Mouse (Mus musculus): ENCODE results near the gene Siglecg.

DNA sequence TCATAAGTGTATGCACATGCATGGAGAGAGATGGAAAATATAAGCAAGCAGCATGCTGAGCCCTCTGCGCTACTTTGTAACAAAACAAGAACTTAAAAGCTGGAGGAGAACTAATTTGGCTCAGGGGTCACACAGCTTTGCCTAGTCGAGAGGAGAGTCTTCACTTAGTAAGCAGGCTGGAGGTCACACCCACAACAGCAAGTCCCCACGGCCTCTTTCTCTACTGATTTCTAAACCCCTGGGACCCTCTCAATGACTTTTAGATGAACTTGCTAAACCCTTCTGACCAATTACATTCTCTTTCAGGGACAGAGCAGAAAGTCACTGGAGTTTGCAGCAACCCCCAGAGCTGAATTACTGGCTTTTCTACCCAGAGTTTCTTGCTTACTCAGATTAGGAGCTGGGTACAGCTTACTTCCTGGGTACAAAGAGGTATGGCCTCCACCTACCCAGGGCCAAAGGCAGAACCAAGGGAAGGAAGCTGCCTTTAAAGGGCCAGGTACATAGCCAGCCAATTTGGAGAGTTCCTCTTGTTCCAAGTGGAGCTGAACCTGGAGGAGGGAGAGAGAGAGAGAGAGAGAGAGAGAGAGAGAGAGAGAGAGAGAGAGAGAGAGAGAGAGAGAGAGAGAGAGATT lies 16.1 kb downstream of the Siglecg start:
- TF ChIP-seq CTCF (IDR thresholded peaks at IDR 0.05; ENCODE audit: extremely low read depth, insufficient read length, insufficient replicate concordance, low read depth, low read length): no peak
- no peak for TF ChIP-seq POLR2A (IDR thresholded peaks at IDR 0.05; ENCODE audit: low read depth, low read length)
